Mouse (Mus musculus): ENCODE data around the gene Akr1c21. TPM values are rescaled to one million over a fixed set of nuclear protein-coding genes. Genes with fewer than 3 reads are reported as not detected.
"Not testable (repeated sequence)": the region's sequence is repeated elsewhere in the genome, so short reads cannot be mapped to it uniquely, and the experiment has no call there.

Akr1c21 gene
- 0.08 TPM in 1 of 2 replicates, not detected in the other for polyA plus RNA-seq (2015; fragmentation: Nextera tagmentation; extraction: Ambion mirVana)

- no peaks in the 10 kb centered on the region for H3K9me3 ChIP-seq (ENCODE audit: control insufficient read depth, low read length)
- DNase-seq (ENCODE audit: low spot score) (no peak), ATAC-seq (ENCODE audit: low FRiP score, low TSS enrichment) (no peak)
- no peaks in the 10 kb centered on the region for H3K27me3 ChIP-seq (ENCODE audit: control insufficient read depth, insufficient read depth, low read length)
- H3K36me3 ChIP-seq (ENCODE audit: control insufficient read depth, insufficient read depth, low read length): no peaks in the 10 kb centered on the region
- no peak within 1 kb of the TSS for H3K27ac ChIP-seq (replicated peaks)
- no peak within 1 kb of the TSS for H3K9ac ChIP-seq (ENCODE audit: low read length)
- H3K4me3 ChIP-seq (ENCODE audit: low read depth, low read length): no peak within 1 kb of the TSS
- H3K4me2 ChIP-seq (replicated peaks; ENCODE audit: low read depth): no peak within 1 kb of the TSS
- H3K4me1 ChIP-seq (replicated peaks; ENCODE audit: control insufficient read depth, insufficient read depth): no peaks in the 10 kb centered on the region
- no peak for TF ChIP-seq EP300 (optimal IDR thresholded peaks at IDR 0.05)
- 23% methylated on average over 1 of the region's 1 CpGs for WGBS
These were observed at the start of gene Akr1c21 for GRCm38 (mm10) chr13:4573871-4574270. Akr1c21 (plus strand) TSS chr13:4574075.

GRCm38 (mm10) chr13:4559143-4559542, 14.7 kb upstream of the Akr1c21 start:
- H3K9me3 ChIP-seq (ENCODE audit: control insufficient read depth, low read length): no peaks in the 10 kb centered on the region
- ATAC-seq (ENCODE audit: low FRiP score, low TSS enrichment) (no peak), DNase-seq (ENCODE audit: low spot score) (no peak)
- no peaks in the 10 kb centered on the region for H3K27me3 ChIP-seq (ENCODE audit: control insufficient read depth, insufficient read depth, low read length)
- 55% methylated on average over 1 of the region's 1 CpGs for WGBS
- H3K36me3 ChIP-seq (ENCODE audit: control insufficient read depth, insufficient read depth, low read length): no peaks in the 10 kb centered on the region
- H3K4me2 ChIP-seq (replicated peaks; ENCODE audit: low read depth): no peak overlapping the region
- H3K4me1 ChIP-seq (replicated peaks; ENCODE audit: control insufficient read depth, insufficient read depth): no peaks in the 10 kb centered on the region
- no peak overlapping the region for H3K9ac ChIP-seq (ENCODE audit: low read length)
- TF ChIP-seq CTCF (IDR thresholded peaks at IDR 0.05; ENCODE audit: low read depth): no peak
- TF ChIP-seq EP300 (optimal IDR thresholded peaks at IDR 0.05): no peak
- H3K4me3 ChIP-seq (ENCODE audit: low read depth, low read length): no peak overlapping the region
- H3K27ac ChIP-seq (replicated peaks): no peak overlapping the region

- no peak overlapping the region for H3K27ac ChIP-seq (replicated peaks)
- DNase-seq (ENCODE audit: low spot score): no peak
- H3K4me2 ChIP-seq (replicated peaks; ENCODE audit: low read depth): no peak overlapping the region
- TF ChIP-seq CTCF (IDR thresholded peaks at IDR 0.05; ENCODE audit: low read depth) (no peak), EP300 (optimal IDR thresholded peaks at IDR 0.05) (no peak)
- H3K4me3 ChIP-seq (ENCODE audit: low read depth, low read length): no peak overlapping the region
- H3K27me3 ChIP-seq (ENCODE audit: control insufficient read depth, insufficient read depth, low read length): no peaks in the 10 kb centered on the region
- H3K36me3 ChIP-seq (ENCODE audit: control insufficient read depth, insufficient read depth, low read length): no peaks in the 10 kb centered on the region
- no peaks in the 10 kb centered on the region for H3K9me3 ChIP-seq (ENCODE audit: control insufficient read depth, low read length)
- no peak for ATAC-seq (ENCODE audit: low FRiP score, low TSS enrichment)
- no peaks in the 10 kb centered on the region for H3K4me1 ChIP-seq (replicated peaks; ENCODE audit: control insufficient read depth, insufficient read depth)
- no peak overlapping the region for H3K9ac ChIP-seq (ENCODE audit: low read length)
These were observed 13.4 kb upstream of the Akr1c21 start for GRCm38 (mm10) chr13:4560500-4560899.

- no peak overlapping the region for H3K4me2 ChIP-seq (replicated peaks; ENCODE audit: low read depth)
- TF ChIP-seq CTCF (IDR thresholded peaks at IDR 0.05; ENCODE audit: low read depth) (no peak), EP300 (optimal IDR thresholded peaks at IDR 0.05) (no peak)
- ATAC-seq (ENCODE audit: low FRiP score, low TSS enrichment) (no peak), DNase-seq (ENCODE audit: low spot score) (no peak)
- no peak overlapping the region for H3K27ac ChIP-seq (replicated peaks)
- H3K4me3 ChIP-seq (ENCODE audit: low read depth, low read length): no peak overlapping the region
- no peaks in the 10 kb centered on the region for H3K36me3 ChIP-seq (ENCODE audit: control insufficient read depth, insufficient read depth, low read length)
- no peaks in the 10 kb centered on the region for H3K27me3 ChIP-seq (ENCODE audit: control insufficient read depth, insufficient read depth, low read length)
- H3K9ac ChIP-seq (ENCODE audit: low read length): no peak overlapping the region
- no peaks in the 10 kb centered on the region for H3K4me1 ChIP-seq (replicated peaks; ENCODE audit: control insufficient read depth, insufficient read depth)
- no peaks in the 10 kb centered on the region for H3K9me3 ChIP-seq (ENCODE audit: control insufficient read depth, low read length)
- WGBS: 80% methylated on average over 2 of the region's 2 CpGs
These were observed 7.9 kb upstream of the Akr1c21 start for GRCm38 (mm10) chr13:4565996-4566395.

GRCm38 (mm10) chr13:4576921-4577320, 3.0 kb downstream of the Akr1c21 start:
- Histone ChIP-seq H3K27me3 (ENCODE audit: control insufficient read depth, insufficient read depth, low read length) (no peaks in the 10 kb centered on the region), H3K27ac (replicated peaks) (no peak overlapping the region), H3K4me3 (ENCODE audit: low read depth, low read length) (no peak overlapping the region), H3K9ac (ENCODE audit: low read length) (no peak overlapping the region), H3K4me1 (replicated peaks; ENCODE audit: control insufficient read depth, insufficient read depth) (no peaks in the 10 kb centered on the region), H3K36me3 (ENCODE audit: control insufficient read depth, insufficient read depth, low read length) (no peaks in the 10 kb centered on the region), H3K9me3 (ENCODE audit: control insufficient read depth, low read length) (no peaks in the 10 kb centered on the region), H3K4me2 (replicated peaks; ENCODE audit: low read depth) (no peak overlapping the region)
- DNase-seq (ENCODE audit: low spot score) (no peak), ATAC-seq (ENCODE audit: low FRiP score, low TSS enrichment) (no peak)
- no peak for TF ChIP-seq CTCF (IDR thresholded peaks at IDR 0.05; ENCODE audit: low read depth)
- no peak for TF ChIP-seq EP300 (optimal IDR thresholded peaks at IDR 0.05)
- 95% methylated on average over 1 of the region's 1 CpGs for WGBS

DNA sequence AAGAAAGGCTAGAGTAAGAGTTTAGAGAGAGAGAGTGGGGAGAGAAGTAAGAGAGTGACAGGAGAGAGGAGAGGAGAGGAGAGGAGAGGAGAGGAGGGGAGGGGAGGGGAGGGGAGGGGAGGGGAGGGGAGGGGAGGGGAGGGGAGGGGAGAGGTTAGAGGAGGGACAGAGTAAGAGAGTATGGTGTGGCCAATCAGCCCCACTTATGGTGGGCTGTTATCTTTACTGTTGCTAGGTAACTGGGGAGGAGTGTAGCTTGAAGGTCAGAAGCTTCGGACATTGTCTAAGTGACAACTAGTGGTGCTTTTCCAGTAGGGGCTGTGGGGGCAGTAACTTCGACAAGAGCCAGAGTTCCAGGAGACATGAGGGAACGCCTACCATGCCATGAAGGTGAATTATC, 29.6 kb downstream of the Akr1c21 start:
- H3K27ac ChIP-seq (replicated peaks); H3K4me1 ChIP-seq (replicated peaks; ENCODE audit: control insufficient read depth, insufficient read depth); H3K9me3 ChIP-seq (ENCODE audit: control insufficient read depth, low read length); H3K36me3 ChIP-seq (ENCODE audit: control insufficient read depth, insufficient read depth, low read length); H3K27me3 ChIP-seq (ENCODE audit: control insufficient read depth, insufficient read depth, low read length); ATAC-seq (ENCODE audit: low FRiP score, low TSS enrichment); H3K4me2 ChIP-seq (replicated peaks; ENCODE audit: low read depth); DNase-seq (ENCODE audit: low spot score); H3K4me3 ChIP-seq (ENCODE audit: low read depth, low read length); H3K9ac ChIP-seq (ENCODE audit: low read length): not testable (repeated sequence)
- 53% methylated on average over 3 of the region's 3 CpGs for WGBS
